Mouse (Mus musculus): ENCODE data around the gene Xylt1.

Gene Xylt1

DNA sequence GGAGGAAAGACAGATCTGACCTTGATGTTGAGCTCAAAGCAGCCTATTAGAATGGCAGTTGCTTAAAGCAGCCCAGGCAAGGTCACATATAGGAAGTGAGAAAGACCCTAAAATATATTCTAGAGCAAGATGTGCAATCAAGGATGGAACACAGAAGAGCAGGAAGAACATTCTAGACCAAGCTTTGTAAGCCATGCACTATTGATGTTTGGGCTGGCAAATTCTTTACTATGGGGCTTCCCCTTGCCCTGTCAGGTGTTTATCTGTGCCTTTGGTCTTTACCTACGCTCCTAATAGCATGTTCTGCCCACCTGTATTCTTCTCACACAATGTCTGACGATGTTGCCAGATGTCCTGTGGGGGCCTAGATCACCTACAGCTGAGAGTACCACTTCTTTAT is 213.4 kb downstream of the Xylt1 start:
- in situ Hi-C loops (cut with MboI, MseI) = no loop called here

DNA sequence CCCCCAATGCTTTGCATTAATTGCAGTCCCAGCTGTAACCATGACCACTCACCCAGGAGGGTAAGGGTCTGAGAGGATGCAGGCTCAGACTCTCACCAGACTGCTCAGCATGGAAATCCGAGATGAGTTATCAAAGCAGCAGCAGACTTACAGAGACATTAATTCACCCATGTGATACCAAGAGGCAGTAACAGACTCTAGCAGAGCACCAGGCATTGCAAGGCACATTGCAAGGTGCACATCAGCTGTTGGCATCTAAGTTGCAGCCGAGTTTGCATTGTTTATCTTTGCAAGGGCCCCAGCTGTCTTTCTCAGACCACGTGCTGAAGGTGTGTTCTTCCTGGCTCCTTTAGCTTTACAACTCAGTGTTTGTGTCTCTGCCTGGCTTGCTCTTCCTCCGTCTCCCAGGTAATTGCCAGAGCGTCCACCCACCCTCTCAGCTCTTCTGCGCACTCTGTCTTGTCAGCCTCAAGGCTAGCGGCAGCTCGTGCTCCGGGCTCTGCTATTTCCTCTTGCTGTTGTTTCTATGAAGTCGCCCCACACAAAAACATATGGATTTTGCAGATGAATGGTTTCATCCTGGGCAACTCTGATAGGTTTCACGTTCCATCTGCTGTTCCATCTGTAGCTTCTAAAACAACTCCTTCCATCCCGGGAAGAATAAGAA is 214.4 kb downstream of the Xylt1 start:
- in situ Hi-C loops (cut with MboI, MseI) = no loop called here

DNA sequence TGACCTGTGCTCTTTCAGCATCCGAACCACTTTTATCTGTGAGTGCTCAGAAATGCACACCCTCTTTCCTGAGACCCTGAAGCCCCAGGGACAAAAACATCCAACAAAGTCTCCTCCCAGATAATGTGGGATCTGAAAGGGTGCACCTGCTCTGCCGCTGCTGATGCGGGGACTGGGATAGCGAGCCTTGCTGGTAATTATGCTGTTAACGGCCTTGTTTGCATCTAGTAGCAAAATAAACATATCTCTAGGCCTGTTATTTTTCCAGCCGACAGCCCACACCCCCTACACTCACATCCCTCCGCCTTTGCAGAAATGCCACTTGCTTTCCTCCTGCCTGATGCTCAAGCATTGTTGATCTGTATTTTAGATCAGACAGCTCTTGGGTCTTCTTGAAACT is 219.7 kb downstream of the Xylt1 start:
- in situ Hi-C loops (cut with MboI, MseI) = no loop called here

DNA sequence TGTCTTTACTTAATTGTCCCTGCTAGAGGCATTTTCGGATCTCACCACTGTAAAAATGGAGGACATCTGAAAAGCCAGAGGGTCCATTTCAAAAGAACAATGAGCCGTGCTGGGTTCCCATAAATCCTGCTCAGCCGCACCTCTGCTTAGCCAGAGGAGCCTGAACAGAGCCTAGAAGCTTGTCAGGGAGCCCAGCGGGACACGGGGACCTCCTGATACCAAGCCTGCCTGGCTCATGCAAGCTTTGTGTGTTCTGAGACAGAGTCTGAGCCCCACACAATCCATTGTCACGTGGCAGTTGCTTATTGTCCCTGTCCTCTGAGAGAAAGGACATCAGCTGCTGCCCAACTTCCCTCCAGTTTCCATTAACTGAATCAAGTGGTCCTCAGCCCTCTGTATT is 229.7 kb downstream of the Xylt1 start:
- in situ Hi-C loops (cut with MboI, MseI) = loop anchor here in 1 of 2 experiments (5.0 kb wide), 1 partner anchor 228 kb away; the partner anchor contains the start of gene Xylt1

DNA sequence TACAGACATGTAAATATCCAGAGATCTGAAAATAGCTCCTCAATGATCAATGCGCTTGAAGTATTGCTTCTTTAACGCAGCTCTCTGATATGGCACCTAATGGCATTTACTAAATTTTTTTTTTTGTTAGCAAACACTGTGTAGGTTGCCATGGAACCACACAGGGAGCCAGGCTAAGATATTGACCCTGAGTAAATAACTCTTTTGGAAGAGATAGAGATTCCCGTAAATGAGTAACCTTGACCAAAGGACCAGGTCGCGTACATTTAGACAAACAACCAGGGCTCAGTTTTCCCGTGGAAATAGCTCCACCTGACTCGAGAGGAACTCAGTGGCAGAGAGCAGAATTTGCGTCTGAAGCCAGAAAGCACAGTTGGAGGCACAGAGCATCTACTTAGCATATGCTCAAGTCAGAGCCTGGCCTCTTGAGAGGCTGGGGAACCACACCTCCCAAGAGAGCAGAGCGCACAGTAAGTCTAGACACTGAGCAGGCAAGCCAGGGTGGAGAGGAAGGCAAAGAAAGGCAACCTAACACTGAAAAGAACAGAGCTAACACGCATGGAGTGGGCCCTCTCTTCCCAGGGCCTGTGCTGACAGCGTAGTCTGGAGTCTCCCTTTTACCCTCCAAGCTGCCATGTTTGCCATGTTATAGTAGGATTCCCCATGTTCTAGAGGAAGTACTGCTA is 232.2 kb downstream of the Xylt1 start:
- in situ Hi-C loops (cut with MboI, MseI) = loop anchor here in 1 of 2 experiments (5.0 kb wide), 1 partner anchor 231 kb away; the partner anchor contains the start of gene Xylt1

DNA sequence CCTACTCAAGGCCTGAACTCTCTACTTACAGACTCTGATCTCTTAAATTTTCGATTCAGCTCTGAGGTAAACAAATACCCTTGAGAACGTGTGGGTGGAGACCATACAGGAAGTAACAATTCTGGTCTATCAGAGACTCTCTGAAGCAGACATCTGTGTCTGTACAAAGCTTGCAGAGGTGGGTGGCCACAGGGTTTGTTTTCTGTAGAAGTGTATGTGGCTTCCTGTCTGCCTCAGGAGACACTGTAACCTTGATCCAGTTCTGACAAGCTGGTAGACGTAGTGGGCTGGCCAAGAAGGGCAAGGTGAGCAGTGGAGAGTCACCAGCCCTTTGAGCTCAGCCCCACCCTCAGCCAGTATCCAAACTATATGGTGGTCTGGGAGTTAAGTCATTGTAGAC is 233.0 kb downstream of the Xylt1 start:
- in situ Hi-C loops (cut with MboI, MseI) = loop anchor here in 1 of 2 experiments (5.0 kb wide), 1 partner anchor 231 kb away; the partner anchor contains the start of gene Xylt1

DNA sequence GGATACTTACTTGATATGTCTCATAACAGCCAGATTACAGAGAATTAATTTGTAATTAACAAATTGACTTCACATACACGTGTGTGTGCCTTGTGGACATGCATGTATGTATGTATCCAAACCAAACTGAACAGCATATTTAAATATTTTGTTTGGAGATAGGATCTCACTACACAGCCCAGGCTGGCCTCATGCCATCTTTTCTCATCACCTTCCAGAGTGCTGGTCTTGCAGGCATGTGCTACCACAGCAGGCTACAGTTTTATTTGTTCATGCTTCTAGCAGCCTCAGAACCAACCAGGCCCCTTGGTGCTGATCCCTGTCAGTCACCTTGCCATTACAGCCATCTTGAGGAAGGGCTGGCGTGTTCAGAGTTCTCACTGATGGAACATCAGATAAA is 233.6 kb downstream of the Xylt1 start:
- in situ Hi-C loops (cut with MboI, MseI) = loop anchor here in 1 of 2 experiments (5.0 kb wide), 1 partner anchor 232 kb away; the partner anchor contains the start of gene Xylt1

DNA sequence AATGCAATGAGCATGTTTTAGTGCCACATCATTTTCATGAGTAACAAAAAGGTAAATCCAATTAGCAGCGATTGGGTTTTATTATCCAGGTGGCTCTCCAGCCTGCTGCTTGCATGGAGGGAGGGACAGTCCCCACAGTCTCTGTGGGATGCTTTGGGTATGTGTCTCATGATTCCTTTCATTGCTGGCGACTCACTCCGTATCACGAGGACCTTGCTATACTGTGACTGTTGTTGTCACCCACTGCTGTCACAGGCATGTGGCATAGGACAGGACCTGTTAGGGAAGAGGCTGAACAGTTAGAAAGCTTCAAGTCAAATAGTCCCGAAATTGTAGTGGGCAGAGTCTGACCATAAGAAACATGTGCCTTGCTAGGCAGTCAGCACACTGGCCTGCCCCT is 234.1 kb downstream of the Xylt1 start:
- in situ Hi-C loops (cut with MboI, MseI) = loop anchor here (5.0 kb wide), 1 partner anchor 233 kb away; the partner anchor contains the start of gene Xylt1 (in 2 of the 2)

DNA sequence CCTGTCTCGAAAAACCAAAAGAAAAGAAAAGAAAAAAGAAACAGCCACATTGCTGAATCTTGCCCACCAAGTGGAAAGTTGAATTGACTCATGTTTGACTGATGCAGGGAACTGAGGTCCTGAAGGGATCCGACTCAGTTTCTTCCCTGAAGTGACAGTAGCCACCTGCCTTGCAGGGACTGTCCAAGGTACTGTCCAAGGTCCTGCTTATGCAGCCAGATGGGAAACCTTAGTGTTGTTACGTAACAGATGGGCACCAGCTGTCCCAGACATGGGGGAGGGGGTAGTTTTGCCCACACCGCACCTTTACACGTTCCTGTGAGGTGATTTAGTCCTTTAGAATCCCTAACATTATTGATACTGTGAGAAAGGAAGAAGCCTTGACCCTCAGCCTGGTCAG is 235.5 kb downstream of the Xylt1 start:
- in situ Hi-C loops (cut with MboI, MseI) = loop anchor here in 1 of 2 experiments (5.0 kb wide), 1 partner anchor 234 kb away; the partner anchor contains the start of gene Xylt1

DNA sequence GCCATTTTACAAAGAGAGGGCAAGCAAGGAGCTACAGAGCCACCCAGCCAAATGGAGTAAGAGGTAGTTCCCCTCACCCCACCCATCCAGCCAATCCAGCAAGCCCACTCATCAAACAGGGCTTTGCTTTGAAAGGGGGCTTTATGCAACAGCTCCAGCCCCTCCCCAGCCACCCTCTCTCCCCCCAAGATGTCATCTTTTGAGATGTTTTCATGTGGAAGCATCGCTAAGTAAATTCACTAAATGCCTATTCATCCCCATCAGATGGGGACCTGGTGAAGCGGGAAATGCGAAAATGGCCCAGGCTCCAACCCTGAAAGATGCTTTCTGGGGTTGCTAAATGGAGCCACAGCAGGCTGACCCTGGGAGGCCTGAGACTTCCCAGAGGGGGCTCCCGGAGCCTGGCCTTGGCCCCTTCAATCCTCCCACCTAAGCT is 238.0 kb downstream of the Xylt1 start:
- in situ Hi-C loops (cut with MboI, MseI) = loop anchor here in 1 of 2 experiments (5.0 kb wide), 1 partner anchor 236 kb away; the partner anchor contains the start of gene Xylt1

DNA sequence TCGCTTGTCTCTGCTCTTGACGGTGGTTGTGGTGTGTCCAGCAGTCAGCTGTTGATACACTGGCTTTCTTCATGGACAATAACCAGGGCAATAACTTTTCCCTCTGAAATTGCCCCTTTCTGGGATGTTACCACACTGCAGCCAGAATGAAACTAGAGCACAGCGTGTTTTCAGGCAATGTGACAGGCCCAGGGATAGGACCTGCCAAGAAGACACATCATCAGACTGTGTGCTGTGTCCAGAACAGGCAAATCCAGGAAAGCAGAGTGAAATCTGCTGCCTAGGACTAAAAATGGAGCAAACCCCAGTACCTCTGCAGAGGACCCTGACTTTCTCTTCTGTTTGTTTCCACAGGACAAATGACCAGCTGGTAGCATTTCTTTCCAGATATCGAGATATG is 240.8 kb downstream of the Xylt1 start:
- in situ Hi-C loops (cut with MboI, MseI) = loop anchor here in 1 of 2 experiments (5.0 kb wide), 1 partner anchor 59 kb away; no protein-coding TSS in a partner anchor

DNA sequence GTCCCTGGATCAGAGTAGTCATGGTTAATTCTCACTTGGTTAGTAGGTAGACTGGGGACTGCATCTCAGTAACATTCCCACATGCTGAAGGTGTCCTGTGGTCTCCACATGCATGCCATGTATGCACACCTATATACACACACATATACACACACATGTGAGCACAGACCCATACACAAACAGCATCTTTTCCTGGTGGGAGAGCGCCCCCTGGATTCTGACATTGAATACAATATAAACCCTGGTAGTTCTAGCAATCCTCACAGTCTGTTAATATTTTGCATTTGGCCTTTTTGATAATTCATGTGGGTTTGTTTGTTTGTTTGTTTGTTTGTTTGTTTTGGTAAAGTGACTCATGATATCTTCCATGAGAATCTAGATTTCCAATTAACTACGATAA is 242.0 kb downstream of the Xylt1 start:
- in situ Hi-C loops (cut with MboI, MseI) = loop anchor here in 1 of 2 experiments (5.0 kb wide), 1 partner anchor 60 kb away; no protein-coding TSS in a partner anchor

DNA sequence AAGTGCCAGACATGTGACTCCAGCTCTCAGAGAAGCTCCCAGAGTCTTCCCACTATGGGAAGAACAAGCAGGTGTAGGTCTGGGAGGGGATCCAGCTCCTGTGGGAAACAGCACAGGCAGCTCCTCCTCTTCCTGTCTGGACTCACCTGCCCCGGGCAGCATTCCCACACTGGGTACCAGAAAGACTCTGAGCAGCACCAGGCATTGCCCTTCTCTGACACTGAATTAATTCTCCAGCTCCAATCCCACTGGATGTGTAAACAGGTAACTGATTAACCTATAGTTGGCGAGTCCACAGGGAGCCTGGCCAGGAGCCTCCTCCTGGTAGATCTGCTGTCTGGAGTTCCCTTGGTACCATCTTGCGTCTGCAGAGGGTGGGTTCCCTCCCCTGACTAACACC is 248.0 kb downstream of the Xylt1 start:
- in situ Hi-C loops (cut with MboI, MseI) = no loop called here

DNA sequence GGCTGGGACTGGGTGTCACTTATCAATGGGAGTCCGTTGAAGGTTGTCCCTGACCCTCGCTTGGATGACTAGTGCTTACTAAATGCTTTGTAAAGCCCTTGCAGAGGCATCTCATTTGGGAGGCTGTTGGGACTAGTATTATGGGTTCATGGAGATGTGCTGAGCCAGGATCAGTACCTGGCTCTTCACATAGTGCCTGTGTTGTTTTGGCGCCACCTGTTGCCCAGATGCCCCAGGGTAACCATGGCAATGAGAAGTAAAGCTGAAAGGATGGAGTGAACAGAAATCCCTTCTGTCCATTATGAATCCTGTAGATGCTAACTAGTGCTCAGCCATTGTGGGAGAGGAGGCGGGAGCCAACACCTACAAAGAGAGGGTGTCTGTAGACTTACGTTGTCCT is 249.9 kb downstream of the Xylt1 start:
- in situ Hi-C loops (cut with MboI, MseI) = no loop called here

DNA sequence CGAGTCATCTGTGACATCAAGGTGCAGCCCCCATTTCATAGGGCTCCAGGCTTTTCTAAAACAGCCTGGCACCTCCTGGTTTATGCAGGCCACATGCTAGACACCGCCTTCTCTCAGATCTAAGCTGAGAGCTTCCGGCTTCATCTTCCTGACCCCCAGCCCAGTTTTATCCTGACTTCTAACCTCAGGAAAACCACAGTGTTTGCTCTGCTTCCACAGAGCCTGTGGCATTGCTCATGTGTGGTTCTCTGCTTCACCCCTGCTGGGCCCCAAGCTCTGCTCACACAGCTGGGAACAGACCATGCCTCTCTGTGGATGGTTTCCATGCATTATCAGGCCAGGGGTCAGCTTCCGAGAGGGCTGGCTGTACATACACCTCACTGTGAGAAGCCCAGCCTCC is 254.8 kb downstream of the Xylt1 start:
- in situ Hi-C loops (cut with MboI, MseI) = no loop called here

DNA sequence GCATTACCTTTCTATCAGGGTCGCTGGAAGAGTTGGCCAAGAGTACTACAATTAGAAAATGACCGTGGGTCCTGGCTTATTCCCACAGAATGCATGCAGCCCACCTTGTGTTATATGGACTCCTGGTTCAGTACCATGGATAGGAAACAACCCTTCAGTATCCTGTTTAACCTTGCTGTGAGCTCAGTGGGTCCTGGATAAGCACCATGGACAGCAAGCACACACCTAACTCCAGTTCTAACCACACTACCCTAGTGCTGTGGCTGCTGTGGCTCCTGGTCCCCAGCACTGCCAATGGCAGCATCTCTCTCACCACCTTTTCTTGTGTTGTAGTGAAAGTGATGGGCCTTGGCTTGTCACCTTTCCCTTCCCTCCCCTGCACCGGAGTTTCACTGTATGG is 255.9 kb downstream of the Xylt1 start:
- in situ Hi-C loops (cut with MboI, MseI) = no loop called here

DNA sequence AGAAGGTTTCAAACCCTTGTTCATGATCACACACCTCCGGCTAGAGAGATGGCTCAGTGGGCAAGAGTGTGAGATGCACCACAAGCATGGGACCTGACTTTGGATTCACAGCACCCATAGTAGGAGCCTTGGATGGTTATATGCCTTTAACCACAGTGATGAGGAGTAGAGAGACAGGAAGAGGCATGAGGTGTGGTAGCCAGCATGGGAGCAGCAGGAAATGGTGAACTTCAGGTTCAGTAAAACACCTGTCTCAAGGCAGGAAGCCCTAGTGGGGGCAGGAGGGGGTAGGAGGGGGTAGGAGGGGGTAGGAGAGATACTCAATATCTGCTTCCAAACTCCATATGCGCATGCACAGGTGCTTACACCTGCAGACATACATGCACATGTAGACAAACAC is 257.2 kb downstream of the Xylt1 start:
- in situ Hi-C loops (cut with MboI, MseI) = no loop called here

DNA sequence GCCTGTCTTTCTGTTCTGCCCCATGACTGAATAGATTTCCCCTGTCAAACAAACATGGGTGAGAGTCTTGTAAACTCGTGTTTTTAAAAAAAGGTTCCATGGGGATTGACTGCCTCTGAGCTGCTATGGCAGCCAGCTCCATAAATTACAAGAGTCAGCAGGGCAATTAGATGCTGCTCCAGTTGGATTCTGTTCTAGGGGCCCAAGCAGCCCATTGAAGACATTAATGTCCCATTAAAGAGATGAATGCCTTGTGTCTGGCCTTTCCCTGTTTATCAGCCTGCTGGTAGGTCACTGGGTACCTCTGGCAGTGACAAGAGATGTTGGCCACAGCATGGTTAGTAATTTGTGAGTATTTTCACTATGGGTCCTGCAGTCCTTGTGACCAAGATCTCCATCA is 271.9 kb downstream of the Xylt1 start:
- in situ Hi-C loops (cut with MboI, MseI) = no loop called here

DNA sequence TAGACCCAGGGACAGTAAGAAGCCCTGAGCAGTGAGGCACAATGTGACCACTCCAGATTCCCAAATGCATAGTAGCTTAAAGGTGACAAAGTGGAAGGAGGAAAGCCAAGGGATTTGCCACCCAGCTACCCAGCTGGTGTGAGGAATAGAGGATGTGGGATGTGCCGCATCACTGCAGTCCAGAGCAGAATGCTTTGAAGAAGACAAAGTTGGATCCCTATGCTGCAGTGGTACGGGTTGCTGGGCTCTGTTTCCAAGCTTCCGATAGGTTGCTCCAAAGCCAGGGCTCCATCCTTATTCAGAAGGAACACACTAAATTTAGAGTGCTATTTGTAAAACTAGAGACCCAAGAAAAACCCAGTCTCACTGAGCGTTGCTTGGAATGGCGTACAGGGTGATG is 275.0 kb downstream of the Xylt1 start:
- in situ Hi-C loops (cut with MboI, MseI) = no loop called here

DNA sequence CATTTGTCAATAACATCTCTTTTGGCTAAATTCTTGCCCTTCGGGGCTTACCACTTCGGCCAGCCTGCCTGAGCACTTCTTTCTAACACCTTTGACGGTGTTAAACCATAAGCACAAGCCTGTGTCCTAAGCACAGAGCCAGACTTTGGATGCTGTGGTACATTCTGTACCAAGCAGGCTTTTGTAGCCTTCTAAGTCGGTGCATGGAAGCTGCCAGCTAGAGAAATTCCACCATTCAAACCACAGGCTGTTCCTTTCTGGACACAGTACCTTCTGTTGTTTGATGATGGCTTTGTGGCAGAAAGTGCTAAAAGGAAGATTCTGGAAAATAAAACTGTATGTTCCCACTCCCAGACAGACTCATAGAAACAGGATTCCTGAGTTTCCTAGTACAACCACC is 277.4 kb downstream of the Xylt1 start:
- in situ Hi-C loops (cut with MboI, MseI) = no loop called here

DNA sequence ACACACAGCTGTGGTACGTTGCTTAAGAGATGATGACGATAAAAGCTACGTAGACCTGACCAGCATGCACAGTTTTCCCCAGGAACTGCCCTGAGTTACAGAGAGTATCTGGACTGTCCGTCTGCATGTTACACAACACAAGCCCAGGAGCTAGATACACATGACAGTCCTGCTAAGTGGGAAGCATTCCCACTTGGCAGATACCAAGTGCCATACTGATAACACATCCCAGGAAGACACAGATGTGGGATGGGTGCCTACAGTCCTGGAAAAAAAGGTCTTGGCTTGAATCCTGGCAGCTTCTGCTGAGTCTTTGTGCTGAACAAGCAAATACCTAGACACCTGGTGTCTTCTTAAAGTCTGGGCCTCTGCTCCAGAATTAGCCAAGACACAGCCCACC is 278.0 kb downstream of the Xylt1 start:
- in situ Hi-C loops (cut with MboI, MseI) = no loop called here

DNA sequence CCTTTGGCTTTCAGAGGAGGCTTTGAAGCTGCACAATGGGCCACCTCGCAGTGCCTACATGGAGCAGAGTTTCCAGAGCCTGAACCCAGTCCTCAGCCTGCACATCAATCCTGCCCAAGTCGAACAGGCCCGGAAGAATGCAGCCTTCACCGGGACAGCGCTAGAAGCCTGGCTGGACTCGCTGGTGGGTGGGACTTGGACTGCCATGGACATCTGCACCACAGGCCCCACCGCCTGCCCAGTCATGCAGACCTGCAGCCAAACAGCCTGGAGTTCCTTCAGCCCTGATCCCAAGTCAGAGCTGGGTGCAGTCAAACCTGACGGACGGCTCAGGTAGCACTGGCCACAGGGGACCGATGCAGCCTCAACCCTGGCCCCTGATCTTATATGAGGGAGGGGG is 286.5 kb downstream of the Xylt1 start:
- in situ Hi-C loops (cut with MboI, MseI) = no loop called here

DNA sequence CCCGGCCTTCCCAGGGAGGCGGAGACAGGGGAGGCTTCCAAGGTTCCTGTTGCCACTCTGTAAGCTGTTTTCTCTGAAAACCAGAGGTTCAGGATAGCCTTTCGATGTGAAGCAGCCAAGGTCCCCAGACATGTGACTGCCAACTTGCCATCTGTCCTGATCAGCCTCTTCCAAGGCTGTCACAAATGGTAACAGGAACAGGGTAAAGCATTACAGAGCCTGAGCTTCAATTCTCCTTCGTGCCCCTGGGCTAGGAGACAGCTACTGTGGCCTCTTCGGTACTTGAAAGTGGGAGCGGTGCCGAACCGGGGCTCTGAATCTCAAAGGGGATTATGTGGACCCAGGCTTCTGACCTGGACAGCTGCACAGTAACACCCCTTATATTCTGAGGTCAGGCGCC is 287.4 kb downstream of the Xylt1 start:
- in situ Hi-C loops (cut with MboI, MseI) = no loop called here

Measured in T-helper 17 cell (primary cell).